Mouse (Mus musculus): ENCODE results near the gene Lyzl4.
"Not testable (repeated sequence)": the region's sequence is repeated elsewhere in the genome, so short reads cannot be mapped to it uniquely, and the experiment has no call there.

Gene Lyzl4

GRCm38 (mm10) chr9:121600861-121601427 lies 41.0 kb downstream of the Lyzl4 start:
- DNase-seq (ENCODE audit: low spot score in 2 of 2) = no peak

GRCm38 (mm10) chr9:121600201-121600860 lies 41.6 kb downstream of the Lyzl4 start:
- DNase-seq (ENCODE audit: low spot score in 2 of 2) = no peak

- no peak for DNase-seq (ENCODE audit: low spot score in 2 of 2)
These were observed 42.3 kb downstream of the Lyzl4 start for GRCm38 (mm10) chr9:121599551-121599950.

GRCm38 (mm10) chr9:121598106-121598505 lies 43.8 kb downstream of the Lyzl4 start:
- DNase-seq (ENCODE audit: low spot score in 2 of 2) = no peak

- DNase-seq (ENCODE audit: low spot score in 2 of 2) = no peak
These were observed 47.1 kb downstream of the Lyzl4 start for GRCm38 (mm10) chr9:121594771-121595170.

- DNase-seq (ENCODE audit: low spot score in 2 of 2) = not testable (repeated sequence)
These were observed 48.1 kb downstream of the Lyzl4 start for GRCm38 (mm10) chr9:121593768-121594167.

GRCm38 (mm10) chr9:121592948-121593550 lies 48.8 kb downstream of the Lyzl4 start:
- no peak for DNase-seq (ENCODE audit: low spot score in 2 of 2)

- DNase-seq (ENCODE audit: low spot score in 2 of 2) = no peak
These were observed 52.4 kb downstream of the Lyzl4 start for GRCm38 (mm10) chr9:121589533-121589932.

GRCm38 (mm10) chr9:121574380-121574779 lies 67.5 kb downstream of the Lyzl4 start:
- DNase-seq (ENCODE audit: low spot score in 2 of 2) = no peak

GRCm38 (mm10) chr9:121568451-121568850 lies 73.4 kb downstream of the Lyzl4 start:
- DNase-seq (ENCODE audit: low spot score in 2 of 2) = no peak

- no peak for DNase-seq (ENCODE audit: low spot score in 2 of 2)
These were observed 75.5 kb downstream of the Lyzl4 start for GRCm38 (mm10) chr9:121566387-121566786.

GRCm38 (mm10) chr9:121563276-121563675 lies 78.6 kb downstream of the Lyzl4 start:
- no peak for DNase-seq (ENCODE audit: low spot score in 2 of 2)

- no peak for DNase-seq (ENCODE audit: low spot score in 2 of 2)
These were observed 81.4 kb downstream of the Lyzl4 start for GRCm38 (mm10) chr9:121560515-121560914.

- DNase-seq (ENCODE audit: low spot score in 2 of 2) = no peak
These were observed 83.7 kb downstream of the Lyzl4 start for GRCm38 (mm10) chr9:121558167-121558566.

- no peak for DNase-seq (ENCODE audit: low spot score in 2 of 2)
These were observed 85.0 kb downstream of the Lyzl4 start for GRCm38 (mm10) chr9:121556913-121557312.

GRCm38 (mm10) chr9:121555395-121556000 lies 86.4 kb downstream of the Lyzl4 start:
- no peak for DNase-seq (ENCODE audit: low spot score in 2 of 2)

- no peak for DNase-seq (ENCODE audit: low spot score in 2 of 2)
These were observed 88.3 kb downstream of the Lyzl4 start for GRCm38 (mm10) chr9:121553643-121554042.

GRCm38 (mm10) chr9:121550327-121550771 lies 91.5 kb downstream of the Lyzl4 start:
- no peak for DNase-seq (ENCODE audit: low spot score in 2 of 2)

GRCm38 (mm10) chr9:121549444-121549843 lies 92.5 kb downstream of the Lyzl4 start:
- no peak for DNase-seq (ENCODE audit: low spot score in 2 of 2)

- no peak for DNase-seq (ENCODE audit: low spot score in 2 of 2)
These were observed 92.9 kb downstream of the Lyzl4 start for GRCm38 (mm10) chr9:121549010-121549409.

- DNase-seq (ENCODE audit: low spot score in 2 of 2) = no peak
These were observed 94.5 kb downstream of the Lyzl4 start for GRCm38 (mm10) chr9:121547431-121547830.

GRCm38 (mm10) chr9:121541530-121541929 lies 100.4 kb downstream of the Lyzl4 start:
- no peak for DNase-seq (ENCODE audit: low spot score in 2 of 2)

GRCm38 (mm10) chr9:121532626-121533025 lies 109.3 kb downstream of the Lyzl4 start:
- DNase-seq (ENCODE audit: low spot score in 2 of 2) = no peak
